Mouse (Mus musculus): ENCODE results near the gene Pamr1. TPM values are rescaled to one million over a fixed set of nuclear protein-coding genes. Genes with fewer than 3 reads are reported as not detected.
A peak's percentile ranks its signal among the peaks of the same experiment; 100 is the strongest.

Gene Pamr1
- polyA plus RNA-seq, 1 experiment from 2014 or later, result 19.8 TPM

DNA sequence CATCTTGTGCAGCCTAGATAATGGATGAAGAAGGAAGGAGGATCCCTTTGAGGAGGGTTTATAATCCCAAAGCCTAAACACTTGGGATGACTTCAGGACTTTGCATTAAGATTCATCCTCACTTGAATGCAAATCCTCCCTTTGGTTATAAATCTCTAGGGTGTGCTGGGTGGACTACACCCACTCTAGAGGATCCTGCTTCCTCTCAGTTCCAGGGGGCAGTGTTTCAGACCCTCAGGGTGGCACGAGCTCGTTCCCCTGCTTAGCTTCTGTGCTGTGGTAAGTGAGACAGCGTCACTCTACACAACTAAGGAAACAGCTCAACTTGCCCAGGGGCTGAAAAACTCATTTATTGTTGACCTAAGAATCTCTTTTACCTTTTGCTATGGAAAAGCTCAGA lies 1.8 kb downstream of the Pamr1 start:
- 22% methylated on average over 3 of the region's 3 CpGs for WGBS
- H3K9me3 ChIP-seq (ENCODE audit: control insufficient read depth, low read length), result no peaks in the 10 kb centered on the region
- H3K27me3 ChIP-seq (ENCODE audit: control insufficient read depth, insufficient read depth, low read length), result no peaks in the 10 kb centered on the region
- no peaks in the 10 kb centered on the region; the same call in none of the 2 replicates for H3K4me1 ChIP-seq (replicated peaks; ENCODE audit: control insufficient read depth, insufficient read depth)
- TF ChIP-seq EP300 (optimal IDR thresholded peaks at IDR 0.05) (no peak), CTCF (IDR thresholded peaks at IDR 0.05; ENCODE audit: low read depth) (peak; percentile 35)
- peak overlapping the region; percentile 56 for H3K4me2 ChIP-seq (replicated peaks; ENCODE audit: low read depth)
- ATAC-seq (ENCODE audit: low FRiP score, low TSS enrichment), result no peak
- no peak overlapping the region for H3K4me3 ChIP-seq (ENCODE audit: low read depth, low read length)
- H3K36me3 ChIP-seq (ENCODE audit: control insufficient read depth, insufficient read depth, low read length), result no peaks in the 10 kb centered on the region
- DNase-seq (ENCODE audit: low spot score), result no peak
- no peak overlapping the region for H3K9ac ChIP-seq (ENCODE audit: low read length)
- peak overlapping the region; percentile 45; the same call in 1 of the 2 replicates for H3K27ac ChIP-seq (replicated peaks)

DNA sequence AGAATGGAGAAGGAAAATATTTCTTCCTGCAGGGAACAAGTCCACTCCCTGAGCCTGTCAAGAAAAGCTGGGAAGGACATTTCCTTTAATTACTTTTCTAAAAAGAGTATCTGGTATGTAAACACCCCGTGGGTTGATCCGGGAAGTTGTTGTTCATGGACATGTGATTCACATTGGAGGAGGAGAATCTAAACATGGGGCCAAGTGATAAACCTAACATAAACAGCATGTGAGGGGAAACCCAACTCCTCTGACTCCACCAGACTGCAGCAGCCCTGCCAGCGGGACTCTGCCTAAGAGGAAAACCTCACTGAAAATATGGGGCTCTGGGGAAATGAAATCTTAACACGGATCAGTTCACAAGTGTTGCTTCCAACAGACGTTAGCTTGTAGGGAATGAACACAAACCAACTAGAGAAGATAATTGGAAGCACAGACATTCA lies 2.3 kb downstream of the Pamr1 start:
- peak overlapping the region; percentile 37 for H3K4me2 ChIP-seq (replicated peaks; ENCODE audit: low read depth)
- no peak for DNase-seq (ENCODE audit: low spot score)
- H3K9ac ChIP-seq (ENCODE audit: low read length), result no peak overlapping the region
- no peaks in the 10 kb centered on the region for H3K9me3 ChIP-seq (ENCODE audit: control insufficient read depth, low read length)
- no peak overlapping the region for H3K4me3 ChIP-seq (ENCODE audit: low read depth, low read length)
- no peaks in the 10 kb centered on the region for H3K27me3 ChIP-seq (ENCODE audit: control insufficient read depth, insufficient read depth, low read length)
- ATAC-seq (ENCODE audit: low FRiP score, low TSS enrichment), result peak; percentile 48; the same call in 1 of the 2 replicates
- H3K36me3 ChIP-seq (ENCODE audit: control insufficient read depth, insufficient read depth, low read length), result no peaks in the 10 kb centered on the region
- H3K27ac ChIP-seq (replicated peaks), result peak overlapping the region; percentile 45; the same call in 1 of the 2 replicates
- 8% methylated on average over 5 of the region's 5 CpGs for WGBS
- TF ChIP-seq EP300 (optimal IDR thresholded peaks at IDR 0.05) (no peak), CTCF (IDR thresholded peaks at IDR 0.05; ENCODE audit: low read depth) (no peak)
- H3K4me1 ChIP-seq (replicated peaks; ENCODE audit: control insufficient read depth, insufficient read depth), result no peaks in the 10 kb centered on the region; the same call in none of the 2 replicates

DNA sequence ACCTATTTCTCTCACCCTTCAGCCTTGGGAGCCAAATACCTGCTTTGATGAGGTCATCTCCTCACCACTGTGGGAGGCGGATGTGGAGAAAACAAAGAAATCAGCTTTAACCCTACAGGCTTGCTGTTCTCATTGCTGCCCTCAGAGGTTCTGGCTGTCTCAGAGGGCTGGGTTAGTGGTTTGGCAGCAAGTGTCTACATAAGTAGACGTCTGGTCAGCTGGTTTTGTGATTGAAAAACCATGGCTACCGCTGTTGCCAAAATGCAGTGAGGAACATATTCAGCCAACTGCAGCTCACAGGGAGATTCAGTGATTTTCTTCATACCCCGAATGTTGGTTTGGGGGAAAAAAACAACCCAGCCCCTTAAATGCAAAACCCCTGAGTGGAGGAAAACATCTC lies 7.3 kb downstream of the Pamr1 start:
- Histone ChIP-seq H3K4me1 (replicated peaks; ENCODE audit: control insufficient read depth, insufficient read depth) (no peaks in the 10 kb centered on the region; the same call in none of the 2 replicates), H3K9me3 (ENCODE audit: control insufficient read depth, low read length) (no peaks in the 10 kb centered on the region), H3K27me3 (ENCODE audit: control insufficient read depth, insufficient read depth, low read length) (no peaks in the 10 kb centered on the region), H3K4me3 (ENCODE audit: low read depth, low read length) (no peak overlapping the region), H3K36me3 (ENCODE audit: control insufficient read depth, insufficient read depth, low read length) (no peaks in the 10 kb centered on the region), H3K4me2 (replicated peaks; ENCODE audit: low read depth) (no peak overlapping the region), H3K27ac (replicated peaks) (no peak overlapping the region), H3K9ac (ENCODE audit: low read length) (no peak overlapping the region)
- DNase-seq (ENCODE audit: low spot score) (no peak), ATAC-seq (ENCODE audit: low FRiP score, low TSS enrichment) (no peak)
- 69% methylated on average over 4 of the region's 4 CpGs for WGBS
- no peak for TF ChIP-seq EP300 (optimal IDR thresholded peaks at IDR 0.05)
- TF ChIP-seq CTCF (IDR thresholded peaks at IDR 0.05; ENCODE audit: low read depth), result no peak

DNA sequence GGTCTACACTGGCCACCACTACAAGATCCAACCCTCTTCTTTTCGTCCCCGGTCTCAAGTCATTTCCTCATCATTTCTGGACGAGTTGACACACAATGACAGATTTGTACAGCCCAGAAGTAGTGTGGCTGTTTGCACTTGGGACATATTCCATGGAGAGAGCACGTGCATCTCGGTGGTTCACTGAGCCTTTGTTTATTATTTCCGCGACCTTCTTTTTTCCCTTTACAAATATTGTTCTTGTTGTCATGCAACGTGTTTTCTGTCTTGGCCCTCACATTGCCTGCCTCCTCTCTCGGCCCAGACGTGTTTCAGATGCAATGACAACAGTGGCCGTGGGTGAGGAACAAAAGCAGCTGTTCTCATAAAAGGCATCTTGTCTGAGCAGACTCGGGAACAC lies 9.2 kb downstream of the Pamr1 start:
- H3K9ac ChIP-seq (ENCODE audit: low read length), result no peak overlapping the region
- ATAC-seq (ENCODE audit: low FRiP score, low TSS enrichment), result no peak
- H3K27ac ChIP-seq (replicated peaks), result no peak overlapping the region
- H3K27me3 ChIP-seq (ENCODE audit: control insufficient read depth, insufficient read depth, low read length), result no peaks in the 10 kb centered on the region
- no peak for DNase-seq (ENCODE audit: low spot score)
- no peaks in the 10 kb centered on the region for H3K4me1 ChIP-seq (replicated peaks; ENCODE audit: control insufficient read depth, insufficient read depth)
- H3K4me3 ChIP-seq (ENCODE audit: low read depth, low read length), result no peak overlapping the region
- WGBS, result 64% methylated on average over 12 of the region's 12 CpGs
- no peaks in the 10 kb centered on the region for H3K9me3 ChIP-seq (ENCODE audit: control insufficient read depth, low read length)
- no peak overlapping the region for H3K4me2 ChIP-seq (replicated peaks; ENCODE audit: low read depth)
- no peak for TF ChIP-seq CTCF (IDR thresholded peaks at IDR 0.05; ENCODE audit: low read depth)
- TF ChIP-seq EP300 (optimal IDR thresholded peaks at IDR 0.05), result no peak
- no peaks in the 10 kb centered on the region for H3K36me3 ChIP-seq (ENCODE audit: control insufficient read depth, insufficient read depth, low read length)

DNA sequence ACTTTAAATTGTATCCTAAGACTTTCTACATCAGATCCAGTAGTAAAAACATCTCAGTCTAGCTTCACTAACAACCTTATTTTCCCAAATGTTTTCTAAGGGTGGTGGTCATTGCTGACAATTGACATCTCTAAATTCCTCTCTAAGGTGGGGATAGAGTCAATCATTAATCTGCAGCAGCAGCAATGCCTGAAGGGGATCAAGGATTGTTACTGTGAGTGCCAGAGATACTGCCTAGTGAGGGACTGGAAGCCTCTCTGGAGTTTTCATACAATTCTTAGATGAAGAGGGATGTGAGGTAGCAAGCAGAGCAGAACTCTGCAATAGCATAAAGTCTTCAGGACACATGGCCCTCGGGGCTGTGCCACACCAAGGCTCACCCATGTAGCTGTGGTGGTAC lies 14.0 kb downstream of the Pamr1 start:
- Histone ChIP-seq H3K27me3 (ENCODE audit: control insufficient read depth, insufficient read depth, low read length) (no peaks in the 10 kb centered on the region), H3K4me1 (replicated peaks; ENCODE audit: control insufficient read depth, insufficient read depth) (no peaks in the 10 kb centered on the region), H3K27ac (replicated peaks) (no peak overlapping the region), H3K4me3 (ENCODE audit: low read depth, low read length) (no peak overlapping the region), H3K9ac (ENCODE audit: low read length) (no peak overlapping the region), H3K4me2 (replicated peaks; ENCODE audit: low read depth) (no peak overlapping the region), H3K36me3 (ENCODE audit: control insufficient read depth, insufficient read depth, low read length) (no peaks in the 10 kb centered on the region), H3K9me3 (ENCODE audit: control insufficient read depth, low read length) (no peaks in the 10 kb centered on the region)
- no peak for ATAC-seq (ENCODE audit: low FRiP score, low TSS enrichment)
- WGBS, result 71% methylated on average over 1 of the region's 1 CpGs
- DNase-seq (ENCODE audit: low spot score), result no peak
- no peak for TF ChIP-seq EP300 (optimal IDR thresholded peaks at IDR 0.05)
- TF ChIP-seq CTCF (IDR thresholded peaks at IDR 0.05; ENCODE audit: low read depth), result no peak

DNA sequence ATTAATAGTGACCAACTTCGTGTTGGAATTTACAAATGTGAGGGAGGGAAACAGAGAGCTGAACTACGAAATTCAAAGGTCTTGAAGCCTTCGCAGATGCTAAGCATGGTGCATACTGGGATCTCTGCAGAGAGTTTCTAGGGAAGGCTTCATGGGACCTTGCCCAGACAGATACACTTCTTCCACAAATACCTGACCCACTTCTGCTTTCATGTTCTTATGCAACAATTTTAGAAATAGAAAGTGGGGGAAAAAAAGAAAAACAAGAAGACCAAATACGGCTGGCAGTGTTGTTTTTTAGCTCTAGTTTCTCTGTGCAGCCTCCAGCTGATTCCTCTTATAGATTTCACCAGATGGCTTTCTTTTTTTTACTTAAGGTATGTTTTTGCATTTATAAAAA lies 29.4 kb downstream of the Pamr1 start:
- no peak overlapping the region for H3K9ac ChIP-seq (ENCODE audit: low read length)
- no peak for ATAC-seq (ENCODE audit: low FRiP score, low TSS enrichment)
- H3K4me1 ChIP-seq (replicated peaks; ENCODE audit: control insufficient read depth, insufficient read depth), result no peaks in the 10 kb centered on the region
- WGBS, result 76% methylated on average over 4 of the region's 4 CpGs
- no peaks in the 10 kb centered on the region for H3K9me3 ChIP-seq (ENCODE audit: control insufficient read depth, low read length)
- no peak overlapping the region for H3K27ac ChIP-seq (replicated peaks)
- no peaks in the 10 kb centered on the region for H3K36me3 ChIP-seq (ENCODE audit: control insufficient read depth, insufficient read depth, low read length)
- DNase-seq (ENCODE audit: low spot score), result no peak
- no peak overlapping the region for H3K4me2 ChIP-seq (replicated peaks; ENCODE audit: low read depth)
- no peak for TF ChIP-seq EP300 (optimal IDR thresholded peaks at IDR 0.05)
- no peaks in the 10 kb centered on the region for H3K27me3 ChIP-seq (ENCODE audit: control insufficient read depth, insufficient read depth, low read length)
- no peak overlapping the region for H3K4me3 ChIP-seq (ENCODE audit: low read depth, low read length)

Measured in stomach, postnatal 0 days (tissue).